Mouse (Mus musculus) CH12.LX (cell line): Measurements from ENCODE around the gene Srsf5.

Source experiments
- CTCF ChIP-seq, 2 experiments: IDR thresholded peaks in 1 of 2; conservative IDR thresholded peaks in 1 of 2; 2 replicates each; pipeline ENCODE4 v1.5.1; 2011 to 2012; ENCODE audit warnings: low read depth in 2 of 2, low read length in 2 of 2, improper control_type of control experiment in 1 of 2, inconsistent platforms in 1 of 2, mild to moderate bottlenecking in 1 of 2, moderate library complexity in 1 of 2
- POLR2A ChIP-seq: IDR thresholded peaks from 2 replicates; pipeline ENCODE4 v1.6.1; 2011; ENCODE audit warnings: low read depth, mild to moderate bottlenecking, improper control_type of control experiment, low read length
- TBP ChIP-seq: conservative IDR thresholded peaks from 2 replicates; pipeline ENCODE4 v1.6.1; 2011; ENCODE audit warnings: low read depth, low read length, improper control_type of control experiment

- TF ChIP-seq CTCF (conservative IDR thresholded peaks at IDR 0.05 in 1 of 2, IDR thresholded peaks at IDR 0.05 in 1 of 2; ENCODE audit: low read depth in 2 of 2, low read length in 2 of 2) (peak; percentile 93 to 96), POLR2A (no peak), TBP (no peak)
These were observed 37.0 kb downstream of the Srsf5 start for GRCm38 (mm10) chr12:80982326-80982725.
